Mouse (Mus musculus): ENCODE results near the gene Rhox1. TPM values are rescaled to one million over a fixed set of nuclear protein-coding genes. Genes with fewer than 3 reads are reported as not detected.
A peak's percentile ranks its signal among the peaks of the same experiment; 100 is the strongest.
"Not testable (repeated sequence)": the region's sequence is repeated elsewhere in the genome, so short reads cannot be mapped to it uniquely, and the experiment has no call there.

Rhox1 gene
- not detected in 2 replicates for polyA plus RNA-seq (2015; fragmentation: Nextera tagmentation; extraction: Ambion mirVana)

- DNase-seq (ENCODE audit: low spot score); H3K4me1 ChIP-seq (replicated peaks; ENCODE audit: insufficient read depth, low read length); H3K4me2 ChIP-seq (ENCODE audit: low read length); H3K36me3 ChIP-seq (ENCODE audit: insufficient read depth, low read length); H3K27ac ChIP-seq; H3K4me3 ChIP-seq (replicated peaks; ENCODE audit: low read depth, low read length); H3K9ac ChIP-seq (ENCODE audit: low read depth, low read length); H3K9me3 ChIP-seq (replicated peaks; ENCODE audit: low read length); H3K27me3 ChIP-seq (ENCODE audit: insufficient read depth, low read length); ATAC-seq (replicated peaks; ENCODE audit: low FRiP score, low read depth): not testable (repeated sequence)
- WGBS, result 92% methylated on average over 1 of the region's 1 CpGs
Observed at GRCm38 (mm10) chrX:37222158-37222557, at the start of gene Rhox1. TSS of gene Rhox1 (minus strand) at chrX:37222258.

- H3K4me3 ChIP-seq (replicated peaks; ENCODE audit: low read depth, low read length); DNase-seq (ENCODE audit: low spot score); H3K9me3 ChIP-seq (replicated peaks; ENCODE audit: low read length); H3K4me2 ChIP-seq (ENCODE audit: low read length); H3K4me1 ChIP-seq (replicated peaks; ENCODE audit: insufficient read depth, low read length); H3K27me3 ChIP-seq (ENCODE audit: insufficient read depth, low read length); H3K27ac ChIP-seq; ATAC-seq (replicated peaks; ENCODE audit: low FRiP score, low read depth); H3K9ac ChIP-seq (ENCODE audit: low read depth, low read length); H3K36me3 ChIP-seq (ENCODE audit: insufficient read depth, low read length): not testable (repeated sequence)
- WGBS, result 98% methylated on average over 10 of the region's 19 CpGs
Observed at GRCm38 (mm10) chrX:37265038-37265437, 43.0 kb upstream of the Rhox1 start, which contains the start of gene Rhox4a. TSS of gene Rhox4a (plus strand) at chrX:37265338.

GRCm38 (mm10) chrX:37249619-37250018 lies 27.6 kb upstream of the Rhox1 start, which contains the start of gene Rhox3a:
TSS of gene Rhox3a (plus strand) at chrX:37249919.
- DNase-seq (ENCODE audit: low spot score); H3K4me3 ChIP-seq (replicated peaks; ENCODE audit: low read depth, low read length); H3K27ac ChIP-seq; H3K36me3 ChIP-seq (ENCODE audit: insufficient read depth, low read length); H3K4me1 ChIP-seq (replicated peaks; ENCODE audit: insufficient read depth, low read length); H3K27me3 ChIP-seq (ENCODE audit: insufficient read depth, low read length); H3K4me2 ChIP-seq (ENCODE audit: low read length); H3K9me3 ChIP-seq (replicated peaks; ENCODE audit: low read length); ATAC-seq (replicated peaks; ENCODE audit: low FRiP score, low read depth); H3K9ac ChIP-seq (ENCODE audit: low read depth, low read length): not testable (repeated sequence)
- 89% methylated on average over 1 of the region's 3 CpGs for WGBS

GRCm38 (mm10) chrX:37244676-37245075 lies 22.6 kb upstream of the Rhox1 start, which contains the start of gene Rhox2a:
TSS of gene Rhox2a (plus strand) at chrX:37244976.
- not testable (repeated sequence) for H3K4me3 ChIP-seq (replicated peaks; ENCODE audit: low read depth, low read length); DNase-seq (ENCODE audit: low spot score); H3K27me3 ChIP-seq (ENCODE audit: insufficient read depth, low read length); H3K9ac ChIP-seq (ENCODE audit: low read depth, low read length); H3K4me1 ChIP-seq (replicated peaks; ENCODE audit: insufficient read depth, low read length); ATAC-seq (replicated peaks; ENCODE audit: low FRiP score, low read depth); H3K4me2 ChIP-seq (ENCODE audit: low read length); H3K27ac ChIP-seq; H3K9me3 ChIP-seq (replicated peaks; ENCODE audit: low read length); H3K36me3 ChIP-seq (ENCODE audit: insufficient read depth, low read length)
- no CpG with 5 or more reads among the region's 9 CpGs for WGBS

GRCm38 (mm10) chrX:37210941-37211340 lies 11.1 kb downstream of the Rhox1 start, which contains the start of gene Gm9:
TSS of gene Gm9 (minus strand) at chrX:37211041.
- Histone ChIP-seq H3K27me3 (ENCODE audit: insufficient read depth, low read length) (no peaks in the 10 kb centered on the region), H3K4me2 (ENCODE audit: low read length) (no peak within 1 kb of the TSS), H3K4me1 (replicated peaks; ENCODE audit: insufficient read depth, low read length) (no peaks in the 10 kb centered on the region), H3K36me3 (ENCODE audit: insufficient read depth, low read length) (no peaks in the 10 kb centered on the region), H3K27ac (no peak within 1 kb of the TSS), H3K4me3 (replicated peaks; ENCODE audit: low read depth, low read length) (no peak within 1 kb of the TSS), H3K9ac (ENCODE audit: low read depth, low read length) (no peak within 1 kb of the TSS), H3K9me3 (replicated peaks; ENCODE audit: low read length) (no peaks in the 10 kb centered on the region)
- ATAC-seq (replicated peaks; ENCODE audit: low FRiP score, low read depth), result no peak
- TF ChIP-seq CTCF (IDR thresholded peaks at IDR 0.05; ENCODE audit: low read depth), result no peak
- no peak for DNase-seq (ENCODE audit: low spot score)
- whole genome bisulfite sequencing, result 85% methylated on average over 10 of the region's 10 CpGs

- Histone ChIP-seq H3K9ac (ENCODE audit: low read depth, low read length) (no peak overlapping the region), H3K4me2 (ENCODE audit: low read length) (no peak overlapping the region), H3K36me3 (ENCODE audit: insufficient read depth, low read length) (no peaks in the 10 kb centered on the region), H3K27ac (no peak overlapping the region), H3K9me3 (replicated peaks; ENCODE audit: low read length) (no peaks in the 10 kb centered on the region), H3K4me1 (replicated peaks; ENCODE audit: insufficient read depth, low read length) (no peaks in the 10 kb centered on the region), H3K27me3 (ENCODE audit: insufficient read depth, low read length) (no peaks in the 10 kb centered on the region), H3K4me3 (replicated peaks; ENCODE audit: low read depth, low read length) (no peak overlapping the region)
- 66% methylated on average over 8 of the region's 8 CpGs for WGBS
- no peak for TF ChIP-seq CTCF (IDR thresholded peaks at IDR 0.05; ENCODE audit: low read depth)
- no peak for ATAC-seq (replicated peaks; ENCODE audit: low FRiP score, low read depth)
- no peak for DNase-seq (ENCODE audit: low spot score)
Observed at GRCm38 (mm10) chrX:37198676-37199075, 23.4 kb downstream of the Rhox1 start.

- peak overlapping the region; percentile 68 for H3K4me2 ChIP-seq (ENCODE audit: low read length)
- no peaks in the 10 kb centered on the region for H3K36me3 ChIP-seq (ENCODE audit: insufficient read depth, low read length)
- no peaks in the 10 kb centered on the region for H3K27me3 ChIP-seq (ENCODE audit: insufficient read depth, low read length)
- 33% methylated on average over 28 of the region's 28 CpGs for WGBS
- H3K27ac ChIP-seq, result no peak overlapping the region
- H3K4me1 ChIP-seq (replicated peaks; ENCODE audit: insufficient read depth, low read length), result no peaks in the 10 kb centered on the region
- no peaks in the 10 kb centered on the region for H3K9me3 ChIP-seq (replicated peaks; ENCODE audit: low read length)
- peak; percentile 2 for DNase-seq (ENCODE audit: low spot score)
- peak overlapping the region; percentile 55 for H3K9ac ChIP-seq (ENCODE audit: low read depth, low read length)
- TF ChIP-seq CTCF (IDR thresholded peaks at IDR 0.05; ENCODE audit: low read depth), result no peak
- peak overlapping the region; percentile 50 for H3K4me3 ChIP-seq (replicated peaks; ENCODE audit: low read depth, low read length)
- ATAC-seq (replicated peaks; ENCODE audit: low FRiP score, low read depth), result peak; percentile 4; the same call in 1 of the 2 replicates
Observed at GRCm38 (mm10) chrX:37191744-37192379, 30.2 kb downstream of the Rhox1 start.
